21 mouse cellular contexts compared by ENCODE assay signal in the genomic region with DNA sequence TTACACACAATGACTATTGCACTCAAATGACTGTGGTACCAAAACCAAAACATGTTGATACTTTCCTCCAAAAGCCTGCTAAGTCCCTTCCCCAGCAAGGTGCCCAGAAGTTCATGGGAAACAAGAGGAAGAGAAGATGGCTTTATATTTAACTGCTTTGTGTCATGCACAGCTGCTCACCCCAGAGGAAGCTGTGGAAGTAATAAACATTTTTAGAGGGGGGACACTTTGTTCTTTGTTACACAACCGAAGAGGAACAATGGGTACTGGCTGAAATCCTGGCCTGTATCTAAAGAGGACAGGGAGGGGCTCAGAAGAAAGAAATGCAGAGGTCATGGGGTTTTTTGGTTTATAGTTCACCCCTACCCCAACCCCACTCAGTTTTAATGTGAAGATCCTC.
DNase-seq lines count a peak whose midpoint lies in the region; TF ChIP-seq lines count a peak whose summit lies in the region.
"Had no signal": no experiment of that assay in that cellular context is flagged by ENCODE, and none has a peak within 500 bp of the region (broad histone marks: within the 10 kb centered on the region; RNA-seq: fewer than 3 reads in every experiment).

No protein-coding gene starts in this region.

- WGBS in kidney, adult 2 months, result 18% methylated on average over 1 of the region's 1 CpGs

- H3K4me3 ChIP-seq in gastrocnemius, adult 2 months, result no peak overlapping the region
- no peak overlapping the region for H3K4me3 ChIP-seq in kidney, adult 2 months (ENCODE audit: insufficient read depth, low read depth, low read length)
- H3K4me3 ChIP-seq: embryonic facial prominence, embryonic 15.5 days; forebrain, embryonic 10.5 days; heart, embryonic 13.5 days; limb, embryonic 15.5 days; midbrain, embryonic 12.5 days had no signal

- H3K4me1 ChIP-seq in kidney, adult 2 months (ENCODE audit: control insufficient read depth, insufficient read depth, low read length), result 0 out of 2 replicates have a peak, but pooled peaks cover 6% of the 10 kb centered on the region
- H3K4me1 ChIP-seq: embryonic facial prominence, embryonic 15.5 days; heart, embryonic 13.5 days; limb, embryonic 15.5 days; midbrain, embryonic 12.5 days had no signal

- H3K36me3 ChIP-seq in kidney, adult 2 months (ENCODE audit: control insufficient read depth, insufficient read depth, low read length), result no peaks in the 10 kb centered on the region
- H3K36me3 ChIP-seq: embryonic facial prominence, embryonic 15.5 days; forebrain, embryonic 10.5 days; heart, embryonic 13.5 days; limb, embryonic 15.5 days; midbrain, embryonic 12.5 days had no signal

- H3K27me3 ChIP-seq in kidney, adult 2 months (replicated peaks; ENCODE audit: control insufficient read depth, insufficient read depth, low read length), result no peaks in the 10 kb centered on the region
- H3K27me3 ChIP-seq: CH12.LX; embryonic facial prominence, embryonic 15.5 days; heart, embryonic 13.5 days; limb, embryonic 15.5 days; midbrain, embryonic 12.5 days had no signal

- TF ChIP-seq POLR2A in kidney, adult 2 months (IDR thresholded peaks at IDR 0.05; ENCODE audit: low read depth, low read length), result no peak

- intact Hi-C loops in gastrocnemius, adult 2 months (cut with DNase I), result no loop called here
- intact Hi-C loops in gastrocnemius, postnatal 14 days (cut with DNase I; ENCODE audit: low total_unique reads), result no loop called here

- no peak for TF ChIP-seq CTCF in gastrocnemius, adult 2 months (IDR thresholded peaks at IDR 0.05)
- no peak for TF ChIP-seq CTCF in kidney, adult 2 months (conservative IDR thresholded peaks at IDR 0.05; ENCODE audit: insufficient read depth, insufficient read length, low read depth, low read length)

- DNase-seq in gastrocnemius, adult 2 months, result no peak
- DNase-seq in gastrocnemius, postnatal 14 days, result no peak
- peak; percentile 54 for DNase-seq in kidney, adult 2 months
- no peak for DNase-seq in kidney, postnatal 10 days
- peak; percentile 3 for DNase-seq in lung, postnatal 10 days
- DNase-seq in lung, postnatal 4 days, result no peak
- DNase-seq in skeletal muscle tissue, adult 2 months (ENCODE audit: low read depth, low spot score), result peak; percentile 18
- no peak for DNase-seq in left cerebral cortex, adult 11 months (ENCODE audit: low spot score)
- DNase-seq: adrenal gland, postnatal 25 days; cerebellum, adult 11-12 months; cerebellum, postnatal 14 days; forebrain, postnatal 0 days; kidney, adult 8-10 months; retina, postnatal 1 day; thymus, adult 2 months had no signal

- H3K27ac ChIP-seq in gastrocnemius, adult 2 months, result peak overlapping the region; percentile 74
- H3K27ac ChIP-seq in kidney, adult 2 months (ENCODE audit: insufficient read depth, low read depth, low read length), result no peak overlapping the region
- H3K27ac ChIP-seq: embryonic facial prominence, embryonic 15.5 days; forebrain, embryonic 10.5 days; heart, embryonic 13.5 days; limb, embryonic 15.5 days; midbrain, embryonic 12.5 days had no signal

Comparison
In these comparisons a context has a peak if more than half of its experiments do, and no peak if none do; other contexts are left out.
1. DNase-seq: peak in kidney, adult 2 months (single experiment), lung, postnatal 10 days (single experiment) and skeletal muscle tissue, adult 2 months (single experiment); none in gastrocnemius, adult 2 months (single experiment), gastrocnemius, postnatal 14 days (single experiment), kidney, postnatal 10 days (single experiment), lung, postnatal 4 days (0 of 2) and left cerebral cortex, adult 11 months (single experiment).